Mouse (Mus musculus) kidney, postnatal 0 days (tissue): Measurements from ENCODE around the gene Wnt3. TPM values are rescaled to one million over a fixed set of nuclear protein-coding genes. Genes with fewer than 3 reads are reported as not detected.

Experiments
- ATAC-seq: fragments of 200-750 bp; cut with Nextera tagmentation; replicated peaks from 2 replicates; pipeline ENCODE4 v1.8.0; 2017; ENCODE audit warnings: low read depth, moderate number of reproducible peaks, moderate TSS enrichment, moderate library complexity; ENCODE audit not compliant: low FRiP score
- DNase-seq: peaks from one replicate; pipeline ENCODE4 v3.0.0-alpha.2; 2016; ENCODE audit warnings: low spot score
- H3K27ac ChIP-seq: fragments of 300-500 bp; sonication (generic); 2 replicates; pipeline ENCODE4 v1.5.1; 2014; ENCODE audit warnings: mild to moderate bottlenecking
- H3K27me3 ChIP-seq: fragments of 300-500 bp; sonication (generic); 2 replicates; pipeline ENCODE4 v1.6.1; 2014; ENCODE audit warnings: low read length, mixed read lengths; ENCODE audit not compliant: insufficient read depth
- H3K36me3 ChIP-seq: fragments of 300-500 bp; sonication (generic); 2 replicates; pipeline ENCODE4 v1.6.1; 2014; ENCODE audit warnings: low read length, mixed read lengths; ENCODE audit not compliant: insufficient read depth
- H3K4me1 ChIP-seq: fragments of 300-500 bp; sonication (generic); replicated peaks from 2 replicates; pipeline ENCODE4 v1.6.1; 2014; ENCODE audit warnings: antibody characterized with exemption, low read length, mixed read lengths; ENCODE audit not compliant: insufficient read depth
- H3K4me2 ChIP-seq: fragments of 300-500 bp; sonication (generic); 2 replicates; pipeline ENCODE4 v1.6.1; 2014; ENCODE audit warnings: mild to moderate bottlenecking, low read length, moderate library complexity, mixed read lengths
- H3K4me3 ChIP-seq: fragments of 300-500 bp; sonication (generic); replicated peaks from 2 replicates; pipeline ENCODE4 v1.5.1; 2014; ENCODE audit warnings: low read depth, low read length
- H3K9ac ChIP-seq: fragments of 300-500 bp; sonication (generic); 2 replicates; pipeline ENCODE4 v1.6.1; 2014; ENCODE audit warnings: low read depth, low read length
- H3K9me3 ChIP-seq: fragments of 300-500 bp; sonication (generic); replicated peaks from 2 replicates; pipeline ENCODE4 v1.6.1; 2016; ENCODE audit warnings: low read length, inconsistent platforms, mixed read lengths
- CTCF ChIP-seq: IDR thresholded peaks from 2 replicates; pipeline ENCODE4 v1.5.1; 2016; ENCODE audit warnings: antibody characterized with exemption, low read depth, mild to moderate bottlenecking, moderate library complexity
- WGBS: fragments of 180-500 bp; shearing (Covaris S2); extraction: QIAGEN DNeasy Blood & Tissue Kit; methylation state at CpG from one replicate; pipeline ENCODE4 v1.1.7; 2014; 5-methylcytosine and 5-hydroxymethylcytosine counted together
- polyA plus RNA-seq: library from polyadenylated mRNA; unstranded; fragments of >200 nt; fragmentation: Nextera tagmentation; extraction: Ambion mirVana; gene quantifications from 2 replicates; pipeline ENCODE4 v1.2.1, GENCODE M21; 2015

The Wnt3 gene
- polyA plus RNA-seq, 1 experiment from 2014 or later = 0.05 TPM

GRCm38 (mm10) chr11:103771160-103771817, 2.7 kb upstream of the Wnt3 start:
- no peak for TF ChIP-seq CTCF
- H3K36me3 ChIP-seq = no peaks in the 10 kb centered on the region
- no peak overlapping the region for H3K4me2 ChIP-seq
- no peaks in the 10 kb centered on the region; the same call in 1 of the 2 replicates for H3K4me1 ChIP-seq
- H3K9ac ChIP-seq = no peak overlapping the region
- 2% methylated on average over 19 of the region's 19 CpGs for WGBS
- no peak for DNase-seq
- no peak for ATAC-seq
- no peak overlapping the region for H3K4me3 ChIP-seq
- no peaks in the 10 kb centered on the region for H3K9me3 ChIP-seq
- H3K27me3 ChIP-seq = peaks cover 69% of the 10 kb centered on the region
- H3K27ac ChIP-seq = no peak overlapping the region

- no peaks in the 10 kb centered on the region for H3K36me3 ChIP-seq
- ATAC-seq (no peak), DNase-seq (no peak)
- H3K27me3 ChIP-seq = peaks cover 80% of the 10 kb centered on the region
- no peak overlapping the region for H3K27ac ChIP-seq
- no peaks in the 10 kb centered on the region for H3K9me3 ChIP-seq
- peak overlapping the region; percentile 24; the same call in 1 of the 2 replicates for H3K4me3 ChIP-seq
- H3K4me2 ChIP-seq = peak overlapping the region; percentile 45; the same call in 1 of the 2 replicates
- H3K4me1 ChIP-seq = no peaks in the 10 kb centered on the region; the same call in 1 of the 2 replicates
- WGBS = 1% methylated on average over 23 of the region's 23 CpGs
- TF ChIP-seq CTCF = no peak
- no peak overlapping the region for H3K9ac ChIP-seq
Observed at GRCm38 (mm10) chr11:103772505-103773386, 1.2 kb upstream of the Wnt3 start.

GRCm38 (mm10) chr11:103774228-103774530, 229 bp downstream of the Wnt3 start:
- Histone ChIP-seq H3K9me3 (no peaks in the 10 kb centered on the region), H3K4me3 (peak overlapping the region; percentile 24), H3K4me1 (no peaks in the 10 kb centered on the region; the same call in 1 of the 2 replicates), H3K4me2 (peak overlapping the region; percentile 45), H3K27ac (no peak overlapping the region), H3K9ac (no peak overlapping the region), H3K36me3 (no peaks in the 10 kb centered on the region), H3K27me3 (peaks cover 74% of the 10 kb centered on the region)
- no peak for TF ChIP-seq CTCF
- ATAC-seq (no peak), DNase-seq (no peak)
- WGBS = 0% methylated on average over 15 of the region's 19 CpGs

GRCm38 (mm10) chr11:103780152-103780551, 6.2 kb downstream of the Wnt3 start:
- Histone ChIP-seq H3K36me3 (no peaks in the 10 kb centered on the region), H3K4me1 (no peaks in the 10 kb centered on the region), H3K4me2 (no peak overlapping the region), H3K9ac (no peak overlapping the region), H3K9me3 (no peaks in the 10 kb centered on the region), H3K27me3 (peaks cover 22% of the 10 kb centered on the region), H3K4me3 (no peak overlapping the region), H3K27ac (no peak overlapping the region)
- no peak for ATAC-seq
- DNase-seq = peak; percentile 53
- TF ChIP-seq CTCF = no peak
- WGBS = 20% methylated on average over 9 of the region's 9 CpGs

GRCm38 (mm10) chr11:103789951-103790350, 16.0 kb downstream of the Wnt3 start:
- no peak for ATAC-seq
- Histone ChIP-seq H3K27ac (no peak overlapping the region), H3K4me2 (no peak overlapping the region), H3K36me3 (no peaks in the 10 kb centered on the region), H3K27me3 (peaks cover 8% of the 10 kb centered on the region; the same call in 1 of the 2 replicates), H3K4me1 (no peaks in the 10 kb centered on the region), H3K9ac (no peak overlapping the region), H3K4me3 (no peak overlapping the region), H3K9me3 (no peaks in the 10 kb centered on the region)
- 62% methylated on average over 5 of the region's 5 CpGs for WGBS
- TF ChIP-seq CTCF = no peak
- DNase-seq = no peak

- no peaks in the 10 kb centered on the region; the same call in 1 of the 2 replicates for H3K9me3 ChIP-seq
- no peak overlapping the region for H3K4me3 ChIP-seq
- H3K4me1 ChIP-seq = no peaks in the 10 kb centered on the region
- no peak for TF ChIP-seq CTCF
- WGBS = 69% methylated on average over 9 of the region's 9 CpGs
- DNase-seq (no peak), ATAC-seq (no peak)
- H3K27me3 ChIP-seq = peaks cover 6% of the 10 kb centered on the region; the same call in 1 of the 2 replicates
- H3K27ac ChIP-seq = no peak overlapping the region
- H3K4me2 ChIP-seq = no peak overlapping the region
- H3K36me3 ChIP-seq = no peaks in the 10 kb centered on the region
- H3K9ac ChIP-seq = no peak overlapping the region
Observed at GRCm38 (mm10) chr11:103801128-103801527, 27.2 kb downstream of the Wnt3 start.
